Mouse (Mus musculus) intestine, embryonic 16.5 days (tissue): ENCODE results near the gene Dpp8. TPM values are rescaled to one million over a fixed set of nuclear protein-coding genes. Genes with fewer than 3 reads are reported as not detected.
A peak's percentile ranks its signal among the peaks of the same experiment; 100 is the strongest.

Source experiments
- ATAC-seq: fragments of 200-750 bp; cut with Nextera tagmentation; 2 replicates; pipeline ENCODE4 v1.8.0; 2017; ENCODE audit warnings: moderate TSS enrichment, moderate library complexity
- H3K27ac ChIP-seq: fragments of 300-500 bp; sonication (generic); 2 replicates; pipeline ENCODE4 v1.5.1; 2014; ENCODE audit warnings: mild to moderate bottlenecking, low read length
- H3K27me3 ChIP-seq: fragments of 300-500 bp; sonication (generic); replicated peaks from 2 replicates; pipeline ENCODE4 v1.6.1; 2014; ENCODE audit warnings: low read length, control low read depth, mixed read lengths; ENCODE audit not compliant: control insufficient read depth, insufficient read depth
- H3K36me3 ChIP-seq: fragments of 300-500 bp; sonication (generic); 2 replicates; pipeline ENCODE4 v1.6.1; 2014; ENCODE audit warnings: low read length, control low read depth; ENCODE audit not compliant: control insufficient read depth, insufficient read depth
- H3K4me1 ChIP-seq: fragments of 300-500 bp; sonication (generic); 2 replicates; pipeline ENCODE4 v1.6.1; 2014; ENCODE audit warnings: low read length, control low read depth, mixed read lengths; ENCODE audit not compliant: control insufficient read depth, insufficient read depth
- H3K4me2 ChIP-seq: fragments of 300-500 bp; sonication (generic); 2 replicates; pipeline ENCODE4 v1.6.1; 2014; ENCODE audit warnings: low read depth, low read length, control low read depth
- H3K4me3 ChIP-seq: fragments of 300-500 bp; sonication (generic); 2 replicates; pipeline ENCODE4 v1.5.1; 2014; ENCODE audit warnings: mild to moderate bottlenecking, low read length
- H3K9ac ChIP-seq: fragments of 300-500 bp; sonication (generic); 2 replicates; pipeline ENCODE4 v1.6.1; 2014; ENCODE audit warnings: low read depth, low read length
- H3K9me3 ChIP-seq: fragments of 300-500 bp; sonication (generic); 2 replicates; pipeline ENCODE4 v1.6.1; 2016; ENCODE audit warnings: low read length, control low read depth; ENCODE audit not compliant: control insufficient read depth
- WGBS: fragments of 180-500 bp; shearing (Covaris S2); extraction: QIAGEN DNeasy Blood & Tissue Kit; methylation state at CpG from one replicate; pipeline ENCODE4 v1.1.7; 2014; 5-methylcytosine and 5-hydroxymethylcytosine counted together
- polyA plus RNA-seq: library from polyadenylated mRNA; unstranded; fragments of >200 nt; fragmentation: Nextera tagmentation; extraction: Ambion mirVana; gene quantifications from 2 replicates; pipeline ENCODE4 v1.2.1, GENCODE M21; 2015

Gene Dpp8
- polyA plus RNA-seq, 1 experiment from 2014 or later: 26.9 TPM

DNA sequence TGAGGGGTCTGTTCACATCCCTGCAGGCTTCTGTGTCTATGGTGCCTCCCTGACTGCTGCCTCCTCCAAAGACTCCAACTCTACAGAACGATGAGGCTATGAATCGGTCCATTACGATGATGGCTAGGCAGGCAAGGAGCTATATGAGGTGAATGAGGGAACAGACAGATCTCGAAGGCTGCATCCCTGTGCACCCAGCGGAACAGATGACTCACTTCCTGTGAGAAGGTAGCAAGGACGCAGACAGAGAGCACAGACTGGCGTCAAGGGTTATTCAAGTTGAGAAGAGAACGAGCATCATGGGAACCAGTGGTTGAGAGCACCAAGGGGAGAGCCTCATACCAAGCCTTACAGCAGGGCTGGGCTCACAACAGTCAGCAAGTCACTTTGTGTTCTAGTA lies 21.6 kb upstream of the Dpp8 start:
- no peak for ATAC-seq
- H3K27ac ChIP-seq: no peak overlapping the region
- H3K4me3 ChIP-seq: no peak overlapping the region
- WGBS: 77% methylated on average over 8 of the region's 8 CpGs
- no peak overlapping the region for H3K4me2 ChIP-seq
- H3K4me1 ChIP-seq: no peaks in the 10 kb centered on the region; the same call in 1 of the 2 replicates
- H3K27me3 ChIP-seq: no peaks in the 10 kb centered on the region
- no peaks in the 10 kb centered on the region for H3K9me3 ChIP-seq
- no peak overlapping the region for H3K9ac ChIP-seq
- H3K36me3 ChIP-seq: no peaks in the 10 kb centered on the region

DNA sequence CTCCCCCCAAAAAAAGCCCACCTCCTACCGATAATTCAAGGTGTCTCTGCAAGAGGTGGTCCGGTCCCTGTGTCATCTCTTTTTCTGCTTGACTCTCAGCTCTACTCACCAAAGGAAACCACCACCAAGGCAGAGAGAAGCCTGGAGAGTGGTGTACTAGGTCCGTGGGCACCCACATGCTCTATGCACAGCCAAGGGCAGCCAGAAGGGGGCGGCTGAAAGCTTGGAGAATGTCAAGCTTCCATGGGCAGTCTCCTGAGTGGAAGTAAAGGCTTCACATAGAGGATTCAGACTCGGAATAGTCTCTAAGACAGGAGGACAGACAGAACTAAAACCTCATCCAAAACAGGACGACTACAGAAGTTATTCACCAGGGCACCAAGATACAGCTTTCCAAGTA lies 20.9 kb upstream of the Dpp8 start:
- Histone ChIP-seq H3K9me3 (no peaks in the 10 kb centered on the region), H3K36me3 (no peaks in the 10 kb centered on the region), H3K4me1 (peaks cover 3% of the 10 kb centered on the region; the same call in 1 of the 2 replicates), H3K27ac (no peak overlapping the region), H3K9ac (no peak overlapping the region), H3K4me2 (no peak overlapping the region), H3K4me3 (no peak overlapping the region), H3K27me3 (no peaks in the 10 kb centered on the region)
- no peak for ATAC-seq
- WGBS: 48% methylated on average over 6 of the region's 6 CpGs

DNA sequence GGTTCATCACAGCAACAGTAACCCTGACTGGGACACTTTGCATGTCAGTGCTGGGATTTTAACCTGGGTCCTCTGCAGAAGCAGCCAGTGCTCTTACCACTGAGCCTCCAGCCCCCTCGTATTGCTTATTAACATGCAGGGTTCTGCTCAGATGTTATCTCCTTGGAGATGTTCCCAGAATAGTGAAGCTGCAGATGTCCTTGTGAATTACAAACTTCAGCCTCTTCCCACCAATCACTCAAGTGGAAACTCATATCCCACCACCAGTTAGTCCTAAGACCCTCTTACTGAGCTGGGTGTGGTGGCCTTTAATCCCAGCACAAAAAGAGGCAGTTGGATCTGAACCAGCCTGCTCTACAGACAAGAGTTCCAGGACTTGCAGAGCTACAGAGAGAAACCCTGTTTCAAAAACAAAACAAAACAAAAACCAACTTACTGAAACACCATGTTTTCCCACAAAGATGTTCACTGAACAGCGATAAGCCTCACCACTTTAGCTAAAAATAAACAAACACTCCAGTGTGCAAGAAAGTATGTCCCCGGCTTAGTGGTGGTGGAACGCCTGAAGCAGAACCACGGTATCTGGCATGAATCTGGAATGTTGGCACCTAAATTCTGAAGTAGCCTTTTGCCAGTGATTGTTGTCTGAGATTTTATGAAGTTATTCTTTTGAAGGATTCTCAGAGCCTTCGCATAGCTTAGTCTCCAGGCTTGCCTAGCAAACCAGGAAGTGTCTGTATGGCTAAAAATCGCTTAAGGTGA lies 16.6 kb upstream of the Dpp8 start:
- H3K4me3 ChIP-seq: no peak overlapping the region
- no peaks in the 10 kb centered on the region for H3K36me3 ChIP-seq
- no peak overlapping the region for H3K9ac ChIP-seq
- no peak for ATAC-seq
- H3K27ac ChIP-seq: 0 out of 2 replicates have a peak overlapping the region, but pooled peaks have one; percentile 5
- H3K4me2 ChIP-seq: no peak overlapping the region
- peaks cover 16% of the 10 kb centered on the region for H3K4me1 ChIP-seq
- no peaks in the 10 kb centered on the region for H3K9me3 ChIP-seq
- H3K27me3 ChIP-seq: no peaks in the 10 kb centered on the region
- WGBS: 57% methylated on average over 7 of the region's 7 CpGs

DNA sequence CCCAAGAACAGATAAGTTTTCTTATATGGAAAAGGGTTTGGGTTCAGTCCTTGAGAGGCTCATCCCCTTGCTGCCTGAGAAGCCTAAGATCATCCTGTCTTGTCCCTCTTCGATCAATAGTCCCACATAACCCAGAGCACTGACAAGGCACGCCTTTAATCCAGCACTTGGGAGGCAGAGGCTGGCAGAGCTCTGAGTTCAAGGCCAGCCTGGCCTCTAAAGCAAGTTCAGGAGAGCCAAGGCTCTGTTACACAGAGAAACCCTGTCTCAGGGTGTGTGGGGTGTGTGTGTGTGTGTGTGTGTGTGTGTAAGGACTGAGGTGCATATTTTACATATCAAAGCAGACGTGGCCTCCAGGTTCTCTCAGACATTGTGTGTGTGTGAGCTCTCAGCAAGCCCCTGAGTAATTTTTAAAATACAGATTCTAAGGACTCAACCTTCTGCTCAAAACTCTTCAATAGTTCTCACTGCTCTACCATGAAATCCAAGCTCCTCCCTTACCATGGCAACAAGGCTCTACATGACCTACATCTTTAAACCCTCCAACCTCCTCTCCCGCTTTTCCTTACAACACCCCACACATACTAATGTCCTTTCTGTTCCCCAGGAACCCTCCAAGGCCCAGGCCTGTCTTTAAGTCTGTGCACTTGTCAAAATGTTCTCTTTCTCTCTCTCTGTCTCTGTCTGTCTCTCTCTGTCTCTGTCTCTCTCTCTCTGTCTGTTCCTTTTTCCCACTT lies 15.8 kb upstream of the Dpp8 start:
- 77% methylated on average over 4 of the region's 4 CpGs for WGBS
- no peak overlapping the region for H3K27ac ChIP-seq

DNA sequence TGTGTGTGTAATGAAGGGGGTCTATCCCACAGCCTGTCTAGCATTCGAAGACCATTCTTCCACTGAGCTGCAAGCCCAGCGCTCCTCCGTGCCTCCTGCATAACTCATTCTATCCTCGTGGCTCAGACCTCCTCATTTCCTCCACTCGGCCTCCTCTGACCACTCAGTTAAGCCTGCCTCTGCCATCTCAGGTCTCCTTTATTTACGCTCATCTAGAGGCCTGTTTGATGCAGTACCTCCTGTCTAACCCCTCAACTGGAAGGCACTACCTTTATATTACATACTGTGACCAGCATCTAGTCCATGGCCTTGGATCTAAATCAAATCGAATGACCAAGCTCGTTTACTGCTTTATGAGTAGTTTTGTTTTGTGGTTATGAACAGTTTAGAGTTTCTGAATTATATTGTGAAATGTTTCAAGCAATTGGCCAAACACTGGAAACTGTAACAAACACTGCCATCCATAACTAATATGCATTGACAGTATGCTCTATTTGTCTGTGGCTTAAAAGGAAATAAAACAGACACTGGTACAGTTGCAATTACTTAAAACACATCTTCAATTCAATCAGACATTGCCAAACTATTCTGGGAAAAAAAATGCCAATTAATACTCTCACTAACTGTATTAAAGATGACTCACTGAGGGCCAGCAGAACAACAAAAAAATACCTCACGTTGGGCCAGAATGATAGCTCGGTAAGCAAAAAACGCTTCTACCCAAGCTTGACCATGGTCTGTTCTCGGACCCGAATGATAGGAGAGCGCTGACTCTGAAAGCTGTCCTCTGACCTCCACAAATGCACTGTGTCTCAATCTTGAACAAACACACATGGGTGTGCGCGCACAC lies 15.0 kb upstream of the Dpp8 start:
- no peak overlapping the region for H3K27ac ChIP-seq
- no peaks in the 10 kb centered on the region for H3K36me3 ChIP-seq
- no peak overlapping the region for H3K4me2 ChIP-seq
- no peaks in the 10 kb centered on the region for H3K27me3 ChIP-seq
- H3K9ac ChIP-seq: no peak overlapping the region
- no peak overlapping the region for H3K4me3 ChIP-seq
- H3K4me1 ChIP-seq: peaks cover 24% of the 10 kb centered on the region
- WGBS: 81% methylated on average over 16 of the region's 16 CpGs
- no peak for ATAC-seq
- no peaks in the 10 kb centered on the region for H3K9me3 ChIP-seq

More for the DNA sequence above, 15.8 kb upstream of the Dpp8 start:
- ATAC-seq: no peak
- Histone ChIP-seq H3K4me1 (peaks cover 19% of the 10 kb centered on the region), H3K4me2 (no peak overlapping the region), H3K27me3 (no peaks in the 10 kb centered on the region), H3K9ac (no peak overlapping the region), H3K9me3 (no peaks in the 10 kb centered on the region), H3K4me3 (no peak overlapping the region), H3K36me3 (no peaks in the 10 kb centered on the region)

DNA sequence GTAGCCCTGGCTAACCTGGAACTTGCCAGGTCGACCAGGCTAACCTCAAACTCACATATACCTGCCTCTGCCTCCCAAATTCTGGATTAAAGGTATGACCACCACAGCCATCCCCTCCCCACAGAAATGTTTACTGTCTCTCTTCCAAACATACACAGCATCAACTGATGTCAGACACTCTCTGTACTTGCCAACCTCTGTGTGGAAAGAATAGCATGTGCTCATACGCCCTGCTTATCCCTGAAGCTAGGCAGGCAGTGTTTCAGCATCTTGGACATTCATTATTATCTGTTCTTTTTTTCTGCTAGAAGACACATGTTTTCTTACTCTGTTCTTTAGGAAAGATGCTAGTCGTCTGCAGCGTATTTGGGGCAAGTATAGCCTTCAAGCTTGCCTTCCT lies 14.3 kb upstream of the Dpp8 start:
- Histone ChIP-seq H3K9me3 (no peaks in the 10 kb centered on the region), H3K27ac (no peak overlapping the region), H3K4me2 (no peak overlapping the region), H3K9ac (no peak overlapping the region), H3K4me3 (no peak overlapping the region), H3K36me3 (no peaks in the 10 kb centered on the region), H3K27me3 (no peaks in the 10 kb centered on the region), H3K4me1 (peaks cover 30% of the 10 kb centered on the region)
- ATAC-seq: no peak
- 80% methylated on average over 4 of the region's 4 CpGs for WGBS

DNA sequence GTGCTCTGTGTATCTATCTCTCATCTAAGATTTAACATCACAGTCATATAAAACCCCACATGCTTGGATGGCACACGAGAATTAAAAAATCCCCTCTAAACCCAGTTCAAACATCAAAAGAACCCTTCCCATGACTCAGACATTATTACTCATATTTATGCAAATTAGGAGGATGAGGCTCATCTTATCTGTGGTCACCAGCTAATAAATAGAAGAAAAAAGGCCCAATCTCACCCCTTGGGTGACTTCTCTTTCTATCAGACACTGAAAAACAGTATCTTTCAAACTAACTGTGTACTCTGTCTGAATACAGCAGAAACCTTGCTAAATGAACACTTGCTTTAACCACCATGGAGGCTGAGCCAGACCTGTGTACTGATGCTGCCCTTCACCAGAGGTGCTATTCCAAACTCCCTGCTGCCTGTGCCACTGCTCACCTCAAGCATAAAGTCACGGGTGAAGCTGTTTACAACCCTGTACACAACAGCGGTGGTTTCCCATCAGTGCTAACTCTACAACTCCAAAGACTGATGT lies 13.6 kb upstream of the Dpp8 start:
- H3K4me1 ChIP-seq: peaks cover 33% of the 10 kb centered on the region
- no peaks in the 10 kb centered on the region for H3K36me3 ChIP-seq
- no peaks in the 10 kb centered on the region for H3K9me3 ChIP-seq
- no peak overlapping the region for H3K27ac ChIP-seq
- H3K4me2 ChIP-seq: no peak overlapping the region
- no peaks in the 10 kb centered on the region for H3K27me3 ChIP-seq
- H3K9ac ChIP-seq: no peak overlapping the region
- H3K4me3 ChIP-seq: no peak overlapping the region
- no peak for ATAC-seq
- 56% methylated on average over 3 of the region's 3 CpGs for WGBS

DNA sequence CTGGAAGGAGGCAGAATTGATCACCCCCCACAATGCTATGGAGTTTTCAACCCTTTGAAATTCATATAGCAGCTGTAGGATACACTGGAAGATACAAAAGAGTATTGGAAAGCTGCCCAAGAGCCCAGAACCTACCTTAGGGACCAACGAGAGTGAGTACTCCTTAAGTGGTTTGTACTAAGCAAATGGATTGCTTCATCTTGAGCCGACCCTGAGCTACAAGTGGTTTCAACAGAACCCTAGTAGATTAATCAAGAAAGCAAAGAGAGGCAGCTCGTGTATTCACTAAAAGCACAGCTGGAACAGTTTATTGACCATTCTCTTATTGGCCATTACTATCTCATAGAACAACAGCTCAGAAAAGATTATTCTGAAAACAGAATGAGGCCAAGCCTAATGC lies 13.1 kb upstream of the Dpp8 start:
- WGBS: 29% methylated on average over 3 of the region's 3 CpGs
- ATAC-seq: no peak
- Histone ChIP-seq H3K4me3 (no peak overlapping the region), H3K27me3 (no peaks in the 10 kb centered on the region), H3K9me3 (no peaks in the 10 kb centered on the region), H3K36me3 (no peaks in the 10 kb centered on the region), H3K9ac (no peak overlapping the region), H3K27ac (no peak overlapping the region), H3K4me1 (peaks cover 33% of the 10 kb centered on the region), H3K4me2 (no peak overlapping the region)

DNA sequence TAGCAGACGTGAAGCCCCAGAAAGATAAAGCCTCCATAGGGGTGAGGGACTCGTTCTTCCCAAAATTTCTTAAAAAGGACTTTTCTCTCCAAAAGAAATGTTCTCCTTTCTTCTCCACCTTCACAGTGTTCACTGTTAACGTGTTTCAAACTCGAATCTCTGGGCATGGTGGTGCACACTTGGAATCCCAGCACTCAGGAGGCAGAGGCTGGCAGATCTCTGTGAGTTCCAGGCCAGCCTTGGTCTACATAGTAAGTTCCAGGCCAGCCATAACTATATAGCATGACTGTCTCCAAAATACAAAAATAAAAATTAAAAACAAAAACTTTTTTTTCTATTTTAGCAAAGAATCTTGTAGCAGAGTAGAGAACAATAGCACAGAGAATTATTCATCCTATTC lies 12.1 kb upstream of the Dpp8 start:
- Histone ChIP-seq H3K9ac (no peak overlapping the region), H3K36me3 (no peaks in the 10 kb centered on the region), H3K4me2 (peak overlapping the region; percentile 4; the same call in 1 of the 2 replicates), H3K4me3 (no peak overlapping the region), H3K27ac (no peak overlapping the region), H3K9me3 (no peaks in the 10 kb centered on the region), H3K4me1 (peaks cover 33% of the 10 kb centered on the region), H3K27me3 (no peaks in the 10 kb centered on the region)
- ATAC-seq: no peak
- WGBS: 64% methylated on average over 4 of the region's 4 CpGs
